Mouse (Mus musculus): ENCODE measurements around the gene Dnajc4.

GRCm38 (mm10) chr19:6968491-6969271 is 23.7 kb downstream of the Dnajc4 start:
- TF ChIP-seq CTCF (conservative IDR thresholded peaks at IDR 0.05; ENCODE audit: low read length) (no peak), NANOG (IDR thresholded peaks at IDR 0.05; ENCODE audit: borderline replicate concordance, low read length) (no peak), POU5F1 (IDR thresholded peaks at IDR 0.05; ENCODE audit: borderline replicate concordance, low read length) (no peak)
